Mouse (Mus musculus): ENCODE measurements around the gene Usp43. TPM values are rescaled to one million over a fixed set of nuclear protein-coding genes. Genes with fewer than 3 reads are reported as not detected.
A peak's percentile ranks its signal among the peaks of the same experiment; 100 is the strongest.

Usp43 gene
- total RNA-seq, 2 experiments from 2014 or later = 6.4 to 8.1 TPM

- DNase-seq = no peak
Measured at GRCm38 (mm10) chr11:67911074-67911473, 10.9 kb downstream of the Usp43 start.

GRCm38 (mm10) chr11:67903756-67904155, 18.2 kb downstream of the Usp43 start:
- no peak for DNase-seq
- intact Hi-C loops (cut with DNase I) = no loop called here

More at GRCm38 (mm10) chr11:67911074-67911473, 10.9 kb downstream of the Usp43 start:
- intact Hi-C loops (cut with DNase I) = no loop called here

- intact Hi-C loops (cut with DNase I) = loop anchor here (2.0 to 10.0 kb wide), 3 partner anchors 30 to 508 kb away; partner anchors contain the start of genes Cfap52 and Ntn1
Measured at GRCm38 (mm10) chr11:67897064-67897560, 24.8 kb downstream of the Usp43 start.

GRCm38 (mm10) chr11:67895641-67896040, 26.3 kb downstream of the Usp43 start:
- no peak for DNase-seq
- intact Hi-C loops (cut with DNase I) = loop anchor here (2.0 to 10.0 kb wide), 3 partner anchors 31 to 509 kb away; partner anchors contain the start of genes Cfap52 and Ntn1

More at GRCm38 (mm10) chr11:67897064-67897560, 24.8 kb downstream of the Usp43 start:
- DNase-seq = peak; percentile 92 to 93

- no peak for DNase-seq
- intact Hi-C loops (cut with DNase I) = no loop called here
Measured at GRCm38 (mm10) chr11:67888521-67888920, 33.4 kb downstream of the Usp43 start.

GRCm38 (mm10) chr11:67885921-67886320, 36.0 kb downstream of the Usp43 start:
- DNase-seq = no peak
- intact Hi-C loops (cut with DNase I) = no loop called here

- no peak for DNase-seq
- intact Hi-C loops (cut with DNase I) = no loop called here
Measured at GRCm38 (mm10) chr11:67865521-67866197, 56.3 kb downstream of the Usp43 start.

GRCm38 (mm10) chr11:67865100-67865499, 56.9 kb downstream of the Usp43 start:
- DNase-seq = no peak

GRCm38 (mm10) chr11:67861399-67861838, 60.5 kb downstream of the Usp43 start:
- intact Hi-C loops (cut with DNase I) = no loop called here
- peak; percentile 8 to 12 for DNase-seq

More at GRCm38 (mm10) chr11:67865100-67865499, 56.9 kb downstream of the Usp43 start:
- intact Hi-C loops (cut with DNase I) = no loop called here

- no peak for DNase-seq
- intact Hi-C loops (cut with DNase I) = no loop called here
Measured at GRCm38 (mm10) chr11:67860743-67861398, 61.1 kb downstream of the Usp43 start.

- intact Hi-C loops (cut with DNase I) = no loop called here
- no peak for DNase-seq
Measured at GRCm38 (mm10) chr11:67858518-67858917, 63.4 kb downstream of the Usp43 start.

GRCm38 (mm10) chr11:67855035-67855434, 66.9 kb downstream of the Usp43 start:
- DNase-seq = peak; percentile 52 to 70
- intact Hi-C loops (cut with DNase I) = loop anchor here (1.0 kb wide), 1 partner anchor 35 kb away; no protein-coding TSS in a partner anchor

- no peak for DNase-seq
- intact Hi-C loops (cut with DNase I) = no loop called here
Measured at GRCm38 (mm10) chr11:67853996-67854395, 68.0 kb downstream of the Usp43 start.

GRCm38 (mm10) chr11:67851770-67852169, 70.2 kb downstream of the Usp43 start:
- DNase-seq = no peak
- intact Hi-C loops (cut with DNase I) = no loop called here

- no peak for DNase-seq
- intact Hi-C loops (cut with DNase I) = no loop called here
Measured at GRCm38 (mm10) chr11:67845193-67845592, 76.8 kb downstream of the Usp43 start.

- intact Hi-C loops (cut with DNase I) = no loop called here
- DNase-seq = no peak
Measured at GRCm38 (mm10) chr11:67839810-67840209, 82.1 kb downstream of the Usp43 start.

GRCm38 (mm10) chr11:67835408-67836078, 86.4 kb downstream of the Usp43 start:
- intact Hi-C loops (cut with DNase I) = no loop called here
- peak; percentile 21 to 33 for DNase-seq

- intact Hi-C loops (cut with DNase I) = no loop called here
- DNase-seq = no peak
Measured at GRCm38 (mm10) chr11:67831820-67832219, 90.1 kb downstream of the Usp43 start.

- intact Hi-C loops (cut with DNase I) = no loop called here
- DNase-seq = no peak
Measured at GRCm38 (mm10) chr11:67829530-67829929, 92.4 kb downstream of the Usp43 start.

GRCm38 (mm10) chr11:67828360-67829059, 93.4 kb downstream of the Usp43 start:
- DNase-seq = no peak
- intact Hi-C loops (cut with DNase I) = no loop called here
